Mouse (Mus musculus): ENCODE measurements at regions not wholly inside any gene's neighbourhood (a gene's known extent, or its start where the extent isn't known, plus 50 kb on each side); places are given as distances from the start of the nearest gene placed in this dataset.

DNA sequence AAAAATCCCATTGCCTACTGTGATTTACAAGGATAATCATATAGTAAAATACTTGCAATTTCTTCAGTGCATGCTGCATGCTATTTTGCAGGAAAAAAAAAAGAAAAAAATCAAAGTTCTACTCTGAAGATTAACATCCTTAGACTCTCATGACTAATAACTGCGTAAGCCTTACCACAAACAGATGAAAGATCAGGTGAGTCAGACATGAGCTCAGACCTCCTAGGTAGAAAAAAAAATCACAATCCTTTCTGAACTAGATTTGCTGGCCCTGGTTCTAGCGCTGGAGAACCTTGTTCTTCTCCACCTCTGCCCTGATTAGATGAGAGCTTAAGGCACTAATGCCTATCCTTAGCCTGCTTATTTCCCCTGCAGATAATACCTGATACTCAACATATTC lies 96.1 kb upstream of the Snap25 start:
- DNase-seq = no peak

DNA sequence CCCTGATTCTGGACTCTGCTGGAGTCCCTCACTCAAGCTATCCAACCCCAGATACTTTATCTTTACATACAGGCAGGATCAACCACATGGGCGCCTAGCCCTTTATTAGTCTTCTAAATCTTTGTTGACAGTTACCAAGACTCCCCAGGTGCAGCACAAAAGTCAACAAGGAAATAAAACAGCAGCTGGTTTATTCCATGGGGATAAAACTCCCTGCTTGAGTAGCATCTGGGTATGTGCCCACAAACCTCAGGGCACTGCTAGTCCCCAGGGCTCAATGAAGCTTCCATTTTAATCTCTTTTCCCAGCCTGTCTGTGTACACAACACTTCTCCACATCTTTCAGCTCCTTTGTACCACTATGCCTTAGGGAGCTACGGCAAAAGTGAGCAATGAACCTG lies 95.1 kb upstream of the Snap25 start:
- no peak for DNase-seq

DNA sequence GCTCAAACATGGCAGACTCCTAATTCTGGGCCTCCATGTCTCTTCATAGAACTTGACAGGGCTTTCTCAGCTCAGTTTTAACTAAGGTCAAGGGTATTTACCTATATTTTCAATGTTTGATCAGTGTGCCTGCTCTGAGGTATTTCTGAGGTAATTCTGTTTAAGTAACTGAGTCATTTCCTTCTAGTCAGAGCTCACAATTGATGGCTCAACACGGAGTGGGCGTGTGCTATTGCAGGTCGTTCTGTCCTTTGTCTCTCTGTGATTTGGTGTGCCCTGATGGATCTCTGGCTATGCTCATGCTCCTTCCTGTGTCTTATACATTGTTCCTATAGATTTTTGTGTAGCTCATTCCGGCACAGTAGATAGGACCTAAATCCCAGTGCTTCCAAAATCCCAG lies 92.9 kb upstream of the Snap25 start:
- DNase-seq = no peak

DNA sequence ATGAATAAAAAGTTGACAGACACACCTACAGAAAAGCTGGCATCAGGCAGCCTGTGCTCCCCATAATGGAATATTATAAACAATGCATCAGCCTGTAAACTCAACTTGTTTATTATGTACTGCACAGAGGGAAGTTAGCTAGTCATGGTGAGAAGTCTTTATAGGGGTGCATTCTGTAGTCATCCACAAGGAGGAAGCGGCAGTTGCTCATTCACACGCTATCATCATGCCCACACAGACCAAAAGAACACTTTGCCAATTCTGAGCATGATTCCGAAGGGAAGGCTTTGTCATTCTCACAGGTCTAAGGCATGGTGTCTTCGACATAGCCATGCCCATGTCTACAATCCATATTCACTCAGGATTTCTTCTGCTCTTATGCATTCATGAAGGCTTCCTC lies 92.3 kb upstream of the Snap25 start:
- DNase-seq = no peak

DNA sequence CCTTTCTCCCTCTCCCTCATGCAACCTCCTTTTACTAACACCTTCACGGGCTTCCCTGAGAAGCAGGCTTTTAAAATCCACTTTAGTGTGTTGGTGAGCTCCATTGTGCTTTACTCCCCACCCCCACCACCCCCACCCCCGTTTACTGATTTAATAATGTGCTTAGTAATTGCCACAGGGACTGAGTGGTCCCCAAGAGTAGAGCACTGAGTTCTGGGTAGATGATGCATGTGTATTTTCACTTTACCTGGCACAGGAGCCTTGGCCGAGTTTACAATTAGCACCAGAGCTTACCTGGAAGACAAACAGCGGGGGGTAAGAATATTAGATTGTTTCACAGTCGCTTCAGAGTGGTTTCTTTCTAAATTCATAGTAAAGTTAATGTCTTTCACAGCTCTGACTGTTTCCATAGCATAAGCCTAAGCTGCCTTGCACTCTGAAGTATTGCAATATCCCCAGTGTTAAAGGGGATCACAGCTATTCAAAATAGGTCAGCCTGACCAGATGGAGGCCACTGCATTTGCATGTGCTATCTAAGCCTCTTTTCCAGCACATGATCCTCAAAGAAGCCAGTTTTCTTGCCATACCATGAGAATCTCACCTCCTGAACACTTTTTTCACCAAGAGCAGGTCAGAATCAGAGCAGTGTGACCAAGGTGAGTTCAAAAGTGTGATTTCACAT lies 89.3 kb upstream of the Snap25 start:
- DNase-seq = no peak

DNA sequence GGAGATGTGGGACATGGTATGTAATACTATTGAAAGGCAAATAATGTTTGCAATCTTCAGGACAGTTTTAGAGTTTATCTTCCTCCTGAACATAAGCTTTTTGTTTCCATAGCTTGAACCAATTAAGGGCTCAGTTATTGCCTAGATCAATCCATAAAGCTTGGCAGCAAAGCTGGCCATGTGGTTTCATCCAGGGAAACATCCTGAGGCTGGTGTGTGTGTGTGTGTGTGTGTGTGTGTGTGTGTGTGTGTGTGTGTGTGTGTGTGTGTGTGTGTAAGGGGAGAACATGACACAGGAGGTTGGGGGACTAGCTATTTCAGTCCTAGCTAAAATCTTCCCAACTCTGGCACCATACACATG lies 88.8 kb upstream of the Snap25 start:
- DNase-seq = no peak

DNA sequence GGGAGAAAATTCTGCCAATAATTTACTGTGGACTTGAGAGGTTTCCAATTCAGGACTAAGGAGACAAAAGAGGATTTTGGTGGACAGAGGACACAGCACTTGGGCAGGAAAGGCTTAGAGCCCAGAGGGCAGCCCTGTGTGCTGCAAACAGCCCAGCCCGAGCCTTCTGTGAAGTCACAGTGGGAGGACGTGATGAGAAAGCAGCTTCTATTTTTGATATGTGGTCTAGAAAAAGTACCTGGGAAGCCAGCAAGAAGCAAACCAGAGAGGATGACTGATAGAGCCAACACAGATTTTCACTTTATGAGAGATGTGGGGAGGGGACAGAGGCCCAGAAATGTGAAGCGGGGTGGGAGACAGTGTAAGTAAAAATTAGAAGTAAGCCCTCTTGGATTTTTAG lies 66.3 kb upstream of the Snap25 start:
- DNase-seq = no peak

DNA sequence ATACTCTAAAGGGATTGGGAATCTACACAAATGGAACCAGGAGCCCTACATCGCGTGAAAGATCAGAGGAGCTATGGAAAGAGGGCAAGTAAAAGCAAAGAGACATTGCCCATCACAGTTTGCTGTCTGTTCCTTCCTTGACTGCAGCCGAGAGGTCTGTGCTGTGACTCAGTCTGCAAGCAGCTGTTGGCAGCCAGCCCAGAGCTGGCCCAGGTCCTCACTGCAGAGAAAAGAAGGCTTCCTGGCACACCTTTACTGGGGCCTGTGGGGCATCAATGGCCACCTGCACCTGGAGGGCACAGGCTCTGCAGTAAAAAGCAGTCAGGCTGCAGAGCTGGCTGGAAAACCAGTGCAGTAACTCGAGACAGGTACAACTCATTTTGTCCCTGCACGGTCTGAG lies 64.6 kb upstream of the Snap25 start:
- peak; percentile 32 for DNase-seq

DNA sequence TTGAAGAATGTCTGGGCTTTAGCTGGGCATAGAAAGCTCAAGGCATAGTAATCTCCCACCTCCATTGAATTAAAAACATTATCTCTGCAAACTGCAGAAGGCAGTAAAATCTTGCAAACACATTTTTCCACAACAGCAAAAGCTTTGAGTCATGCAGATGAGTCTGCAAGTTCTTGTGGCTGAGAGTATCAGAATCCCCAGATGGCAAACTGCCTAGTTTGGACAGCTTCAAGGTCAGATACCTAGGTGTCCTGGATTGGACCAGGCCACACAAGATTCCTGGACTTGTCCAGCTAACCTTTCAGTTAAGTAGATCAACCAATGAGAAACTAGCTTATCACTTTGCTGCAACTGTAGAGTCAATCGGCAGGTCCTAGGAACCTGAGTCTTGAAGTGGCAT lies 62.5 kb upstream of the Snap25 start:
- DNase-seq = no peak

DNA sequence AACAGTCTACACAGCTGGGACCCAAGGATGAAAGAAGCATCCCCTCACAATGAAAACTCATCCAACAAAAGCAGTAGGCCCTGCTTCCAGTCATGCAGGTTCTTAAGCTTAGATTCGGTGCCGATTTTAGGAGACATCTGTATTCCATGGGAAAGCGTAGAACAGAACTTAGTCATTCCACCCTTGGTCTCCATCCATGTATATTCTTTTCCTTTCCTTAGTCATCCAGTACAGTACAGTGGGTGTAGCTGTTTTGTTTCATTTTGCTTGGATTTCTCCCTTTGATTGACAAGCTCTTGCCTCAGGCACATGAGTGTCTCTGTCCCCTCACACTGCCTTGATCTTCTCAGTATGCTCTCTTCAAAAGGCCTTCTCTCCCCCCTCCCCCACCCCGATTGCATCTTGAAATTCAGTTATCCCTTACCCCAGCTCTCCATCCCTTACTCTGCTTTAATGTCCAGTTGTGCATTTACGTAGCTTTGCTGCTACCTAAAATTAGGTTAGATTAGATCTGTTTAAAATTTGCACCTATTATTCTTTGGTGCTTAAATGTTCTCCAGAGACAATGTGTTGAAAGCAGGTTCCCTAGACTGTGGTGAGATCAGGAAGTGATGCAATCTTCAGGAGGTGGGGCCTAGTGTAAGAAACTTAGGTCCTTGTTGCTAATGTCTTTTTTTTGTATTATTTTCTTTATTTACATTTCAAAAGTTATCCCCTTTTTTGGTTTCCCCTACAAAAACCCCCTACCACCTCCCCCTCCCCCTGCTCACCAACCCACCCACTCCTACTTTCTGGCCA lies 60.8 kb upstream of the Snap25 start:
- DNase-seq = peak; percentile 3
